In genomic region chr12:108831966-108832643, GRCm38 (mm10) we compare ENCODE assay signal across 7 mouse cellular contexts. TPM values are rescaled to one million over a fixed set of nuclear protein-coding genes. Genes with fewer than 3 reads are reported as not detected.
A peak's percentile ranks its signal among the peaks of the same experiment; 100 is the strongest.
DNase-seq lines count a peak whose midpoint lies in the region; ATAC-seq lines count a peak whose summit lies in the region.

No protein-coding gene starts in this region.

- no peak overlapping the region for H3K4me3 ChIP-seq in intestine, embryonic 15.5 days (replicated peaks)

- no peaks in the 10 kb centered on the region for H3K27me3 ChIP-seq in intestine, embryonic 15.5 days (replicated peaks)

- DNase-seq in retina, postnatal 1 day: peak; percentile 77
- DNase-seq in retina, embryonic 14.5 days (ENCODE audit: low spot score): no peak
- peak; percentile 74 for DNase-seq in brain, adult 2 months (ENCODE audit: low read depth, low spot score)
- DNase-seq in frontal cortex, postnatal 14 days (ENCODE audit: low spot score in 2 of 2): no peak

- no peak overlapping the region for H3K9ac ChIP-seq in intestine, embryonic 15.5 days

- no peak overlapping the region for H3K27ac ChIP-seq in intestine, embryonic 15.5 days

- WGBS in intestine, embryonic 15.5 days: 60% methylated on average over 9 of the region's 9 CpGs

- H3K36me3 ChIP-seq in intestine, embryonic 15.5 days: no peaks in the 10 kb centered on the region

- peak; percentile 68 for ATAC-seq in granulocyte monocyte progenitor cell, adult 5-6 weeks (replicated peaks; ENCODE audit: poor library complexity, severe bottlenecking)
- ATAC-seq in megakaryocyte progenitor cell, adult 5-6 weeks (replicated peaks; ENCODE audit: poor library complexity): peak; percentile 62
- ATAC-seq in intestine, embryonic 15.5 days: no peak

- no peaks in the 10 kb centered on the region for H3K9me3 ChIP-seq in intestine, embryonic 15.5 days

- no peak overlapping the region for H3K4me2 ChIP-seq in intestine, embryonic 15.5 days (replicated peaks)

- peaks cover 21% of the 10 kb centered on the region for H3K4me1 ChIP-seq in intestine, embryonic 15.5 days (replicated peaks)

RNA-seq across cellular contexts. Expression of gene Slc25a29, which starts 3.6 kb away (rescaled TPM):
- 0.34 and 2.9 TPM in 2 replicates for total RNA-seq in granulocyte monocyte progenitor cell, adult 5-6 weeks (2014; fragmentation: Nextera tagmentation)
- 0.39 and 2.9 TPM in 2 replicates for total RNA-seq in granulocyte monocyte progenitor cell, adult 5-6 weeks (2017)
- 1.3 and 1.8 TPM in 2 replicates for total RNA-seq in megakaryocyte progenitor cell, adult 5-6 weeks (2015)
- total RNA-seq in megakaryocyte progenitor cell, adult 5-6 weeks (2017): 0.71 and 1.8 TPM in 2 replicates
- 5.5 and 6.3 TPM in 2 replicates for polyA plus RNA-seq in intestine, embryonic 15.5 days (2015; fragmentation: Nextera tagmentation; extraction: Ambion mirVana)

RNA-seq across cellular contexts. Expression of gene Slc25a47, which starts 3.7 kb away (rescaled TPM):
- total RNA-seq in granulocyte monocyte progenitor cell, adult 5-6 weeks (2014; fragmentation: Nextera tagmentation): 8.6 and 10.8 TPM in 2 replicates
- 2.4 and 5.2 TPM in 2 replicates for total RNA-seq in granulocyte monocyte progenitor cell, adult 5-6 weeks (2017)
- 3.0 and 4.5 TPM in 2 replicates for total RNA-seq in megakaryocyte progenitor cell, adult 5-6 weeks (2015)
- total RNA-seq in megakaryocyte progenitor cell, adult 5-6 weeks (2017): 5.1 and 5.4 TPM in 2 replicates
- polyA plus RNA-seq in intestine, embryonic 15.5 days (2015; fragmentation: Nextera tagmentation; extraction: Ambion mirVana): 7.3 and 10.1 TPM in 2 replicates

RNA-seq across cellular contexts. Expression of gene Yy1, which starts 39.3 kb away (rescaled TPM):
- 61.2 and 69.7 TPM in 2 replicates for total RNA-seq in granulocyte monocyte progenitor cell, adult 5-6 weeks (2014; fragmentation: Nextera tagmentation)
- 54.0 and 54.6 TPM in 2 replicates for total RNA-seq in granulocyte monocyte progenitor cell, adult 5-6 weeks (2017)
- 79.4 and 90.2 TPM in 2 replicates for total RNA-seq in megakaryocyte progenitor cell, adult 5-6 weeks (2015)
- total RNA-seq in megakaryocyte progenitor cell, adult 5-6 weeks (2017): 44.6 and 51.8 TPM in 2 replicates
- polyA plus RNA-seq in intestine, embryonic 15.5 days (2015; fragmentation: Nextera tagmentation; extraction: Ambion mirVana): 15.3 and 15.7 TPM in 2 replicates

Comparison
In these comparisons a context has a peak if more than half of its experiments do, and no peak if none do; other contexts are left out.
1. DNase-seq: peak in retina, postnatal 1 day (single experiment) and brain, adult 2 months (single experiment); none in retina, embryonic 14.5 days (single experiment) and frontal cortex, postnatal 14 days (0 of 2).